Mouse (Mus musculus): ENCODE data around the gene Bcl2a1b. TPM values are rescaled to one million over a fixed set of nuclear protein-coding genes. Genes with fewer than 3 reads are reported as not detected.

The Bcl2a1b gene
- polyA plus RNA-seq, 1 experiment from 2014 or later, result not detected

Other genes starting within 250 kb of the Bcl2a1b start
- gene Bcl2a1a, start 242.3 kb upstream of the Bcl2a1b start, polyA plus RNA-seq (2016; fragmentation: Nextera tagmentation; extraction: Ambion mirVana), result not detected in 2 replicates
- gene Trim43b, start 106.4 kb upstream of the Bcl2a1b start, polyA plus RNA-seq (2016; fragmentation: Nextera tagmentation; extraction: Ambion mirVana), result not detected in 2 replicates
- gene Gm29094, start 170 bp downstream of the Bcl2a1b start, polyA plus RNA-seq (2016; fragmentation: Nextera tagmentation; extraction: Ambion mirVana), result 1.1 TPM in 1 of 2 replicates, not detected in the other
- 14.9 and 15.0 TPM in 2 replicates for gene Mthfs, start 11.5 kb downstream of the Bcl2a1b start, polyA plus RNA-seq (2016; fragmentation: Nextera tagmentation; extraction: Ambion mirVana)

All from forebrain, embryonic 12.5 days (tissue).